Mouse (Mus musculus): Measurements from ENCODE around the gene Mreg. TPM values are rescaled to one million over a fixed set of nuclear protein-coding genes. Genes with fewer than 3 reads are reported as not detected.
A peak's percentile ranks its signal among the peaks of the same experiment; 100 is the strongest.
"Not testable (repeated sequence)": the region's sequence is repeated elsewhere in the genome, so short reads cannot be mapped to it uniquely, and the experiment has no call there.

Mreg gene
- total RNA-seq, 2 experiments from 2014 or later, result 30.2 to 31.0 TPM

- DNase-seq, result no peak
- intact Hi-C loops (cut with DNase I), result no loop called here
Measured at GRCm38 (mm10) chr1:72228974-72229373, 16.9 kb upstream of the Mreg start.

- no peak for DNase-seq
- intact Hi-C loops (cut with DNase I), result no loop called here
Measured at GRCm38 (mm10) chr1:72227546-72227945, 15.4 kb upstream of the Mreg start.

GRCm38 (mm10) chr1:72226887-72227481 lies 14.9 kb upstream of the Mreg start:
- intact Hi-C loops (cut with DNase I), result no loop called here
- no peak for DNase-seq

GRCm38 (mm10) chr1:72226172-72226886 lies 14.2 kb upstream of the Mreg start:
- DNase-seq, result peak in 1 of 2 experiments; percentile 34
- intact Hi-C loops (cut with DNase I), result no loop called here

- intact Hi-C loops (cut with DNase I), result not testable (repeated sequence)
- DNase-seq, result peak; percentile 81 to 87
Measured at GRCm38 (mm10) chr1:72225720-72226171, 13.6 kb upstream of the Mreg start.

GRCm38 (mm10) chr1:72225054-72225718 lies 13.1 kb upstream of the Mreg start:
- intact Hi-C loops (cut with DNase I), result no loop called here
- no peak for DNase-seq

GRCm38 (mm10) chr1:72220008-72220407 lies 7.9 kb upstream of the Mreg start:
- intact Hi-C loops (cut with DNase I), result no loop called here
- peak; percentile 40 to 54 for DNase-seq

GRCm38 (mm10) chr1:72219116-72219515 lies 7.0 kb upstream of the Mreg start:
- no peak for DNase-seq
- intact Hi-C loops (cut with DNase I), result no loop called here

GRCm38 (mm10) chr1:72218626-72219025 lies 6.5 kb upstream of the Mreg start:
- intact Hi-C loops (cut with DNase I), result no loop called here
- DNase-seq, result no peak

- DNase-seq, result no peak
- intact Hi-C loops (cut with DNase I), result no loop called here
Measured at GRCm38 (mm10) chr1:72216761-72217160, 4.7 kb upstream of the Mreg start.

- intact Hi-C loops (cut with DNase I), result no loop called here
- no peak for DNase-seq
Measured at GRCm38 (mm10) chr1:72215174-72215573, 3.1 kb upstream of the Mreg start.

GRCm38 (mm10) chr1:72214470-72214961 lies 2.4 kb upstream of the Mreg start:
- intact Hi-C loops (cut with DNase I), result no loop called here
- DNase-seq, result peak; percentile 85 to 89

- no peak for DNase-seq
- intact Hi-C loops (cut with DNase I), result no loop called here
Measured at GRCm38 (mm10) chr1:72213954-72214353, 1.8 kb upstream of the Mreg start.

- intact Hi-C loops (cut with DNase I), result no loop called here
Measured at GRCm38 (mm10) chr1:72210803-72211679, 1.1 kb downstream of the Mreg start.

GRCm38 (mm10) chr1:72208095-72208494 lies 4.0 kb downstream of the Mreg start:
- DNase-seq, result no peak
- intact Hi-C loops (cut with DNase I), result no loop called here

More at GRCm38 (mm10) chr1:72210803-72211679, 1.1 kb downstream of the Mreg start:
- DNase-seq, result no peak

GRCm38 (mm10) chr1:72205113-72205512 lies 7.0 kb downstream of the Mreg start:
- intact Hi-C loops (cut with DNase I), result no loop called here

GRCm38 (mm10) chr1:72203204-72203603 lies 8.9 kb downstream of the Mreg start:
- intact Hi-C loops (cut with DNase I), result no loop called here
- no peak for DNase-seq

More at GRCm38 (mm10) chr1:72205113-72205512, 7.0 kb downstream of the Mreg start:
- DNase-seq, result no peak

GRCm38 (mm10) chr1:72202705-72203104 lies 9.4 kb downstream of the Mreg start:
- no peak for DNase-seq
- intact Hi-C loops (cut with DNase I), result no loop called here

GRCm38 (mm10) chr1:72202068-72202467 lies 10.0 kb downstream of the Mreg start:
- DNase-seq, result no peak
- intact Hi-C loops (cut with DNase I), result no loop called here

GRCm38 (mm10) chr1:72201126-72201525 lies 11.0 kb downstream of the Mreg start:
- no peak for DNase-seq
- intact Hi-C loops (cut with DNase I), result no loop called here

All from heart, postnatal 10 days (tissue).